Mouse (Mus musculus): ENCODE data around the gene Prss38. TPM values are rescaled to one million over a fixed set of nuclear protein-coding genes. Genes with fewer than 3 reads are reported as not detected.

The Prss38 gene
- polyA plus RNA-seq, 1 experiment from 2014 or later = not detected

DNA sequence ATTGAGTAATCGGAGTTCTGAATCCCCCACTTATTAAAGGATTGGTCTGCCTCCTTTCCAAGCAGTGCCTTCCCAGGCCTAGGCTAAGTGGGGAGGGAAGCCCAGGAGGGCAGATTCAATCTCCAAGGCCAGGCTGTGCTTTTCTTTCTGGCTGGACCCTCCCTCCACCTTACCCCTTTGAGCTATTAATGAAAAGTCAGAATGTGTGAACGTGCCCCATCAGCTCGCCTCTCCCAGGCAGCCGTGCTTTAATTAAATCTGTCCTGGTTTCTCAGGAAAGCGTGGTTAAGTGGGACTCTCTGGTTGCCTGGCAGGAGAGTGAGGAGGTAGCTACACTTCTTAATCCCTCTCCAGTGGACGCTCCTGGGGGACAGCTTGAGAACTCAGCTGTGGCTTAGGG lies 45.8 kb downstream of the Prss38 start:
- Histone ChIP-seq H3K9ac (ENCODE audit: low read length) (no peak overlapping the region), H3K27ac (ENCODE audit: low read depth) (no peak overlapping the region), H3K9me3 (ENCODE audit: control insufficient read depth, low read length) (no peaks in the 10 kb centered on the region), H3K27me3 (replicated peaks; ENCODE audit: control insufficient read depth, insufficient read depth, low read length) (no peaks in the 10 kb centered on the region), H3K4me1 (replicated peaks; ENCODE audit: control insufficient read depth, insufficient read depth, low read length) (peaks cover 8% of the 10 kb centered on the region; the same call in 1 of the 2 replicates), H3K36me3 (ENCODE audit: control insufficient read depth, insufficient read depth, low read length) (no peaks in the 10 kb centered on the region), H3K4me2 (ENCODE audit: low read length) (no peak overlapping the region), H3K4me3 (ENCODE audit: low read depth, low read length) (no peak overlapping the region)
- WGBS = 49% methylated on average over 6 of the region's 6 CpGs
- no peak for ATAC-seq (replicated peaks; ENCODE audit: low FRiP score, low TSS enrichment, low read depth)
- no peak for DNase-seq (ENCODE audit: low spot score)

DNA sequence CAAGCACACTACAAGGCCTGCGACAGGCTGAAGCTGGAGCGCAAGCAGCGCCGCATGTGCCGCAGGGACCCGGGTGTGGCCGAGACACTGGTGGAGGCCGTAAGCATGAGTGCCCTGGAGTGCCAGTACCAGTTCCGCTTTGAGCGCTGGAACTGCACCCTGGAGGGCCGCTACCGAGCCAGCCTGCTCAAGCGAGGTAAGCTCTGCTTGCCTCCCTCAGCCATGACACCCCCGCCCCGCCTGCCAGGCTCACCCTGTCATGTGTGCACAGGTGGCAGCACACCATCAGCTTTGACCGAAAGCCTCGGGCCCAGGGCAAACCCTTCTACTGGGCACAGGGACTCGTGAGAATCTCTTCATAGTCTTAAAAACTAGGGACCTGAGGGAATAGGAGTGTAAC lies 47.8 kb downstream of the Prss38 start:
- H3K36me3 ChIP-seq (ENCODE audit: control insufficient read depth, insufficient read depth, low read length) = no peaks in the 10 kb centered on the region
- H3K27me3 ChIP-seq (replicated peaks; ENCODE audit: control insufficient read depth, insufficient read depth, low read length) = no peaks in the 10 kb centered on the region
- no peak overlapping the region for H3K27ac ChIP-seq (ENCODE audit: low read depth)
- peaks cover 8% of the 10 kb centered on the region; the same call in 1 of the 2 replicates for H3K4me1 ChIP-seq (replicated peaks; ENCODE audit: control insufficient read depth, insufficient read depth, low read length)
- no peak overlapping the region for H3K4me2 ChIP-seq (ENCODE audit: low read length)
- WGBS = 83% methylated on average over 18 of the region's 18 CpGs
- ATAC-seq (replicated peaks; ENCODE audit: low FRiP score, low TSS enrichment, low read depth) = no peak
- no peak overlapping the region for H3K4me3 ChIP-seq (ENCODE audit: low read depth, low read length)
- no peak overlapping the region for H3K9ac ChIP-seq (ENCODE audit: low read length)
- no peak for DNase-seq (ENCODE audit: low spot score)
- no peaks in the 10 kb centered on the region for H3K9me3 ChIP-seq (ENCODE audit: control insufficient read depth, low read length)

DNA sequence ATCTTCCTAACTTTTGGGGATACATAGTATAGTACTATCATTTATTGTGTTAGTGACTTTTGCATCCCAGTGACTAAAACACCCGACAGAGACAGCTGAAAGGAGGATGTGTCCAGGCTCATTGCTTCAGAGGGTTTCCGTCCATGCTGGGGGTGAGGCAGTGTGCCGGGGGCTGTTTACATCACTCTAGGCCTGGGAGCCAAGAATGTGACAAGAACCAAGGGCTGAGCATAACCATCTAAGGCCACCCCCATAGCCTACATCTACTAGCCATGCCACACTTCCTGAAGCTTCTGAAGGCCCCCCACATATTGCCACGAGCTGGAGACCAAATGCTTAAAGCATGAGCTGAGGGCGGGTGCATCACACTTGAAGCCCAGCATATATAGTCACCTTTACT lies 50.7 kb downstream of the Prss38 start:
- WGBS = 38% methylated on average over 5 of the region's 5 CpGs
- peaks cover 8% of the 10 kb centered on the region; the same call in 1 of the 2 replicates for H3K4me1 ChIP-seq (replicated peaks; ENCODE audit: control insufficient read depth, insufficient read depth, low read length)
- H3K36me3 ChIP-seq (ENCODE audit: control insufficient read depth, insufficient read depth, low read length) = no peaks in the 10 kb centered on the region
- DNase-seq (ENCODE audit: low spot score) (no peak), ATAC-seq (replicated peaks; ENCODE audit: low FRiP score, low TSS enrichment, low read depth) (no peak)
- H3K4me2 ChIP-seq (ENCODE audit: low read length) = no peak overlapping the region
- no peak overlapping the region for H3K27ac ChIP-seq (ENCODE audit: low read depth)
- H3K4me3 ChIP-seq (ENCODE audit: low read depth, low read length) = no peak overlapping the region
- no peak overlapping the region for H3K9ac ChIP-seq (ENCODE audit: low read length)
- H3K27me3 ChIP-seq (replicated peaks; ENCODE audit: control insufficient read depth, insufficient read depth, low read length) = no peaks in the 10 kb centered on the region
- H3K9me3 ChIP-seq (ENCODE audit: control insufficient read depth, low read length) = no peaks in the 10 kb centered on the region

DNA sequence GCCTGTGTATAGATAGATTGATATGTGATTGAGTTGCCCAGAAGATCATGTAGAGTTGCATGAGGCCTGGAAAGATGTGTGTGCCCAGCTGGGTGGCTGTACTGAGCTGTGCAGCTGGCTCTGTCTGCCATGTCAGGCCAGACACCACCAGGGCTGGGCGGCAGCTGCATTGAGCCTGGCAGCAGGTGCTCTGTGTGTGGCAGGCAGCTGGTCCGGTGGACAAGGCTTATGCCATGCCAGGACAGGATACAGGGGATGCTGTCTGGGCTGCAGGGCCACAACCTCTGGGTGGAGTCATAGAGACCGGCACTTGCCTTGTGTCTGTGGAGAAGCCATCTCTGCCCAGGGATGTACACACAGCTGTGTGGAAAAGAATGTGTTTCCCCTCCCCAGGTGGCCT lies 52.5 kb downstream of the Prss38 start:
- no peak overlapping the region for H3K9ac ChIP-seq (ENCODE audit: low read length)
- H3K4me2 ChIP-seq (ENCODE audit: low read length) = no peak overlapping the region
- no peak overlapping the region for H3K4me3 ChIP-seq (ENCODE audit: low read depth, low read length)
- ATAC-seq (replicated peaks; ENCODE audit: low FRiP score, low TSS enrichment, low read depth) = no peak
- no peak for DNase-seq (ENCODE audit: low spot score)
- H3K4me1 ChIP-seq (replicated peaks; ENCODE audit: control insufficient read depth, insufficient read depth, low read length) = peaks cover 8% of the 10 kb centered on the region; the same call in 1 of the 2 replicates
- no peaks in the 10 kb centered on the region for H3K9me3 ChIP-seq (ENCODE audit: control insufficient read depth, low read length)
- 82% methylated on average over 3 of the region's 3 CpGs for WGBS
- H3K27me3 ChIP-seq (replicated peaks; ENCODE audit: control insufficient read depth, insufficient read depth, low read length) = no peaks in the 10 kb centered on the region
- H3K27ac ChIP-seq (ENCODE audit: low read depth) = no peak overlapping the region
- H3K36me3 ChIP-seq (ENCODE audit: control insufficient read depth, insufficient read depth, low read length) = no peaks in the 10 kb centered on the region

Small RNA genes lying within 50 kb of the gene (microRNA-seq; reads per million reads assigned to microRNA genes)
- gene Gm24756 = not detected

Other genes with a start within 250 kb of the Prss38 start
- gene Obscn, start 239.3 kb downstream of the Prss38 start, polyA plus RNA-seq (2014; fragmentation: Nextera tagmentation; extraction: Ambion mirVana) = 2.0 and 2.2 TPM in 2 replicates
- gene Iba57, start 211.9 kb downstream of the Prss38 start, polyA plus RNA-seq (2014; fragmentation: Nextera tagmentation; extraction: Ambion mirVana) = 2.4 and 3.1 TPM in 2 replicates
- 0.42 and 0.55 TPM in 2 replicates for gene Gjc2, start 192.4 kb downstream of the Prss38 start, polyA plus RNA-seq (2014; fragmentation: Nextera tagmentation; extraction: Ambion mirVana)
- gene Guk1, start 183.4 kb downstream of the Prss38 start, polyA plus RNA-seq (2014; fragmentation: Nextera tagmentation; extraction: Ambion mirVana) = 142 and 143 TPM in 2 replicates
- 107 and 117 TPM in 2 replicates for gene Mrpl55, start 173.2 kb downstream of the Prss38 start, polyA plus RNA-seq (2014; fragmentation: Nextera tagmentation; extraction: Ambion mirVana)
- 29.9 and 33.5 TPM in 2 replicates for gene 2310033P09Rik, start 167.3 kb downstream of the Prss38 start, polyA plus RNA-seq (2014; fragmentation: Nextera tagmentation; extraction: Ambion mirVana)
- gene Arf1, start 147.4 kb downstream of the Prss38 start, polyA plus RNA-seq (2014; fragmentation: Nextera tagmentation; extraction: Ambion mirVana) = 618 and 641 TPM in 2 replicates
- gene Wnt3a, start 84.9 kb downstream of the Prss38 start, polyA plus RNA-seq (2014; fragmentation: Nextera tagmentation; extraction: Ambion mirVana) = not detected in 2 replicates
- 2.5 TPM in 2 replicates for gene Wnt9a, start 68.7 kb downstream of the Prss38 start, polyA plus RNA-seq (2014; fragmentation: Nextera tagmentation; extraction: Ambion mirVana)
- 11.1 and 12.4 TPM in 2 replicates for gene Jmjd4, start 74.4 kb upstream of the Prss38 start, polyA plus RNA-seq (2014; fragmentation: Nextera tagmentation; extraction: Ambion mirVana)
- gene Snap47, start 75.5 kb upstream of the Prss38 start, polyA plus RNA-seq (2014; fragmentation: Nextera tagmentation; extraction: Ambion mirVana) = 96.7 and 100 TPM in 2 replicates
- gene Zfp867, start 96.8 kb upstream of the Prss38 start, polyA plus RNA-seq (2014; fragmentation: Nextera tagmentation; extraction: Ambion mirVana) = 7.4 and 7.6 TPM in 2 replicates
- gene Zkscan17, start 151.1 kb upstream of the Prss38 start, polyA plus RNA-seq (2014; fragmentation: Nextera tagmentation; extraction: Ambion mirVana) = 21.0 and 21.9 TPM in 2 replicates
- gene Nlrp3, start 165.9 kb upstream of the Prss38 start, polyA plus RNA-seq (2014; fragmentation: Nextera tagmentation; extraction: Ambion mirVana) = 0.12 and 0.32 TPM in 2 replicates
- gene Olfr222, start 200.6 kb upstream of the Prss38 start, polyA plus RNA-seq (2014; fragmentation: Nextera tagmentation; extraction: Ambion mirVana) = not detected in 2 replicates
- gene Olfr223, start 217.6 kb upstream of the Prss38 start, polyA plus RNA-seq (2014; fragmentation: Nextera tagmentation; extraction: Ambion mirVana) = not detected in 2 replicates

Measured in intestine, embryonic 14.5 days (tissue).